Mouse (Mus musculus) erythroblast, adult 5-6 weeks (primary cell): ENCODE results near the gene Ramp2. TPM values are rescaled to one million over a fixed set of nuclear protein-coding genes. Genes with fewer than 3 reads are reported as not detected.

ENCODE experiments used
- ATAC-seq: replicated peaks from 2 replicates; pipeline ENCODE4 v1.8.0; 2016; ENCODE audit warnings: moderate number of reproducible peaks, mild to moderate bottlenecking, moderate TSS enrichment, inconsistent platforms; ENCODE audit not compliant: poor library complexity, low FRiP score, severe bottlenecking
- total RNA-seq, 2 experiments: library from RNA; stranded (forward) in 1 of 2; stranded (reverse) in 1 of 2; fragments of 150-400 nt in 1 of 2; fragments of 200-764, 138-1000 nt in 1 of 2; gene quantifications; 2 replicates each; pipeline versions ENCODE4 v1.2.3 to v1.2.4; 2015 to 2017; ENCODE audit warnings: low replicate concordance in 2 of 2

Ramp2 gene
- total RNA-seq, 2 experiments from 2014 or later: not detected

DNA sequence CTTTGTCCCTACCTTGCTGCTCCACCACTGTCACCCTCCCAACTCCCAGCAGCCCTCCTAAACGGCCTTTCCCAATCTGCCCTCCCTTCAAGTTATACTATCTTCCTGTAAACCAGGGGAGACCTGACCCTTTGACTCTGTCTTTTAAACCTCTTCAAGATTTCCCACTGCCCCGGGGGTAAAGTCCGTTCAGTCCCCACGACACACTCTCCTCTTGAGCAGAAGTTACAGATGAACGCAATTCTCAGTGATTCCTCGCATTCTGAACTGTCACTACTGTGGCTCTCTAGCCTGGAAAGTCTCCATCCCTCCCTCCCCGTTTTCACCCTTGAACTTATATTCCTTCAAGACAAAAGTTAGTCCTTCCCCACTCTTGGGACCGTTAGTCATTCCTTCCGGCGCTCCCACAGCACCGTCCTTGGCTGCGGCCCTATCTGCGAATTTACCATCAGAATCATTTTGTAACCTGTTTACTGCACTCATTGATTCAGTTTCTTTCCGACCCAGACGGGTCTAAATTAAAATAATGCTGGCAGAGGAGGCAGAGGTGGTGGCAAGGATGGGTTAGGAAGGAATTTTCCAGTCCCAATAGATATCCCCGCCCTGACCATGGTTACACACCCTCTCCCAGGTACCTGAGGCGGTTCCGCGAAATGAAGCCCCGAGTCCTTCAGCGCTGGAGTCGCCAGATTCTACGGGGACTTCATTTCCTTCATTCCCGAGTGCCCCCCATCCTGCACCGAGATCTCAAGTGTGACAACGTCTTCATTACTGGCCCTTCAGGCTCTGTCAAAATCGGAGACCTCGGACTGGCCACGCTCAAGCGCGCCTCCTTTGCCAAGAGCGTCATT is 17.5 kb downstream of the Ramp2 start:
- no peak for ATAC-seq

DNA sequence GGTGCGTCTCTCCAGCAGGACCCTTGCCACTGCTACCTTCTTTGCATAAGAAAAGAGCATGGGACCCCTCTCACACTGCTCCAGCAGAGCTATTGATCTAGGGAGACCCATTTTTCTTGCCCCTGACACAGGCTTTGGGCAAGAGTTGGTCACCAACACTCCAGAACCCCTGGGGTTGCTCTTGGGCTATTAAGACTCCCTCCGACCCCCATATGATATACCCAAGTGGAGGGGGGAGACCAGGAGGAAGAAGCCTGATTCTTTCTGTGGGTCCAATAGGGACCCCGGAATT is 18.1 kb downstream of the Ramp2 start:
- ATAC-seq: no peak

DNA sequence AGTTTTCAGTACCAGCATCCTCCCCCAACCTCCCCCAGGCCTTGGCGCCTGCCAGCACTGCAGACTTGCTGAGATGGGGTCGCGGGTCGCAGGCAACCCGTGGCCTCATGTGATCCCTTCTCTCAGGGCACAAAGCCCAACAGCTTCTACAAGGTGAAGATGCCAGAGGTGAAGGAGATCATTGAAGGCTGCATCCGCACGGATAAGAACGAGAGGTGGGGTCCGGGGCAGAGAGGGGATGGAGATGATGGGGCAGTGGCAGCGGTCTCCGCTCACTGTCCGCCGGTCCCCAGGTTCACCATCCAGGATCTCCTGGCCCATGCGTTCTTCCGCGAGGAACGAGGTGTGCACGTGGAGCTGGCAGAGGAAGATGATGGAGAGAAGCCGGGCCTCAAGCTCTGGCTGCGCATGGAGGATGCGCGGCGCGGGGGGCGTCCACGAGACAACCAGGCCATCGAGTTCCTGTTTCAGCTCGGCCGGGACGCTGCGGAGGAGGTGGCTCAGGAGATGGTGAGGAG is 19.2 kb downstream of the Ramp2 start:
- ATAC-seq: no peak

DNA sequence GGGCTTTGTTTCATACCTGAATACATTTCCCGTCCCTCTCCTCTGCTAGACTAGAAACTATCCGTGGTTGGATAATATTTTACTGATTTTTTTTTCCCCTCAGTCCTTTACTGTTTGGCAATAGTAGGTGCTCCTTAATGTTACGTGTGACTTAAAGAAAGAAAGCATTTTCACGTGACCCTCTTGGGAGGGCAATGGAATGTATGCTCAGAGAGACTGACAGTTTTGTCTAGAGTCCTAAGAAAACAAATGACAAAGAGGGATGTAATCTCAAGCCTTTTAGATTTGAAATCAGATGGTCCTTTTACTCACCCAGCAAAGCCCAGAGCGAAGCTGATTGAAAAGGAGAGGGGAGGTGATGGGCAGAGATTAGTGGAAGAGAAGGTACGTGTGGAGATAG is 20.1 kb downstream of the Ramp2 start:
- ATAC-seq: no peak

DNA sequence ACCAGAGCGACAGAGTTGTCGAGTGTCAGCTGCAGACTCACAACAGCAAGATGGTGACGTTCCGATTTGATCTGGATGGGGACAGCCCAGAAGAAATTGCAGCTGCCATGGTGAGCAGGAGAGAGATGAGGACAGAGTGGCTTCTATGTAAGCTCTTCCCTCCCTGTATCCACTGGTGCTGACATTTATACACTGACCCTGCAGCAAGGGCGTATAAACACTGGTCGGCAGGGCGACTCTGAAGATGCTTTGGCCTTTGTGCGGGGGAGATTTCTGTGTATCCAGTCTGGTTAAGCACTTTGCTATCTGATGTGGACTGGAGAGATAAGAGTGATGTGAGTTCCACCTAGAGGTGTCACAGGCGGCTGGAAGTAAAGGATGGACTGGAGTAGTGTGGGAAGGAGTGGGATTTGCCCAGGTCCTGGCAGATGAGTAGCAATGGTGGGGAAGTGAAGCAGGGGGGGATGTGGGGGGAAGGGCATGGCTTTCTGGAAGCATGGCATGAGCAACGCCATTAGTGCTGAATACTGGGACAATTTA is 23.8 kb downstream of the Ramp2 start:
- ATAC-seq: no peak

DNA sequence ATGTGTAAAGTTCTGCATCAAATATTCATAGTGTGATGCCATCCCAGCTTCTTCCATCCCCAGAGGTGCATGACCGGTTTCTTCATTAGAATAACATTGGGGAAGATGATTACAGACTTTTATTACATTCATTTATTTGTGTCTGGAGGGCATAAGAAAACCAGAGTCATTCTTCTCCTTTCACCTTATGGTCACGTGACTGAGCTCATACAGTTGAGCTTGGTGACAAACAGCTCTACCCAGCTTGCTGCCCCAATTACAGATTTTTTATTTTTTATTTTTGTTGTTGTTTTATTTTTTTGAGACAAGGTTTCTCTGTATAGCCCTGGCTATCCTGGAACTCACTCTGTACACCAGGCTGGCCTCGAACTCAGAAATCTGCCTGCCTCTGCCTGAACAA is 26.6 kb downstream of the Ramp2 start:
- ATAC-seq: no peak

DNA sequence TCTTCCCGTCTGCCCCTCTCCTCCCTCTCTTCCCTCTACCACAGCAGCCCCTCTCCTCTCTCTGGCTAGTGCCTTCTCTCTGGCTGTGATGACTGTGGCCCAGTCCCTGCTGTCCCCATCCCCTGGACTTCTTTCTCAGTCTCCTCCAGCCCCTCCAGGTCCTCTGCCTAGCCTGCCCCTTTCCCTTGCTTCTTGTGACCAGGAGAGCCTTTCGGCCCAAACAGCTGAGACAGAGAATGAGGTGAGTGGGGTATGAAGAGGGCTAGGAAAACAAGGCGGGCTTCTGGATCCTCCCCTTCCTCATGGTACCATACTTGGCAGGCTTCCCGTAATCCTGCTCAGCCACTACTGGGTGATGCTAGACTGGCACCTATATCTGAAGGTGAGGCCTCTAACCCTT is 29.5 kb downstream of the Ramp2 start:
- ATAC-seq: no peak

DNA sequence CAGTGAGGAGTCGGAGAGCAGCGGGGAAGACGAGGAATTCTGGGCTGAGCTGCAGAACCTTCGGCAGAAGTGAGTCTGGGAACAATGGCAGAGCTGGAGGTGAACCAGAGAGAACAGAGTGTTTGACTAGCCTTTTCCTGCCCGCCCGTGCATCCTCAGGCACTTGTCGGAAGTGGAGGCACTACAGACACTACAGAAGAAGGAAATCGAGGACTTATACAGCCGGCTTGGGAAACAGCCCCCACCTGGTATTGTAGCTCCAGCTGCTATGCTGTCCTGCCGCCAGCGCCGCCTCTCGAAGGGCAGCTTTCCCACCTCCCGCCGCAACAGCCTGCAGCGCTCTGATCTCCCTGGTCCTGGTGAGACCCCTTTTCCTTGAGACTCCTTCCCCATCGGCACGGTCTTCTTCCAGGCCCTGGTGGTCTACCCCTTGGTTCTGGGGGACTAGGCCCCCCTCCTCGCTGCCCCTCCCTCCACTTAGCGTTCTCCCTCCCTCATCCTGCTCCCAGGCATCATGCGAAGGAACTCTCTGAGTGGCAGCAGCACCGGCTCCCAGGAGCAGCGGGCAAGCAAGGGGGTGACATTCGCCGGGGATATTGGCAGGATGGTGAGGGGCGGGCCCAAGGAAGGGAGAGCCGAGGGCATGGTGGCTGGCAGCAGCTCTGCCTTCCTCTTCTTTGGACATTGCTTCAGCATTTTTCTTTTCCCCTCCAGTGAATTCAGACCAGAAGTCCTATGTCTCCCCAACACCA is 30.7 kb downstream of the Ramp2 start:
- no peak for ATAC-seq

DNA sequence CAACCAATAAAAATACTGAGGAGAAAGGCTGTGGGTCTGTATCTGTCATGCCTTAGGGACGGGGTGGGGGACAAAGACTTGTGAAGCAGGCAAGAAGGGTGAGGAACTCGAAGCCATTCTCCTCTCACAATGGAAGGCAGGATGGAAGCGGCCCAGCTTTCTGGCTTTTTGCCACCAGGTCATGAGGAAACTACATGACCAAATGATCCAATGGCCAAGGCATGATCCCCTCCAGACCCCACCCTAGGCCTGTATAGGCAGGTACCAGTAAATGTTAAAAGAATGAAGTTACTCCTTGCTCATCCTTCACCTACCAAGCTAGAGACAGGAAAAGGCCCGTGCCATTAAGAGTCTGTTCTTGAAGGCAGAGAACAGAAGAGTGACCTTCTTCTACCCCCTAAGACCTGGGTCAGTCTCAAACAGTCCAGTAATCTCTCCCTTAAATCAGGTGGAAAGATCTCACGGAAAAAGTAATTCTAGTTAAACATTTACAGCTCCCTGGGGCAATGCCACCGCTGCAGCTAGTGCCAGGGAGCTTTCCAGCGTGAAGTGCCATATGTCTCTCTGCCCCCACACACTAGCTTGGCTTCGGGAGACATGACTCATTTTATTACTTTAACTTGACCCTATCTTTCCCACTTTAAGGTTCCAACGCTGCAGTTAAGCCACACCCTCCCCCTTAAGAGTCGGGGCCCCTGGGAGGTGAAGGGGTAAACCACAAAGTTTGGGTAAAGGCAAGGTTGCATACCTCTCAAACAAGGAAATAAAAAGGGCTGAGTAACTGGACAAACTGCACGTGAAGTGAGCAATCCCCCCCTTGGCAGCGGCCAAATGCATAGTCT is 31.8 kb downstream of the Ramp2 start:
- no peak for ATAC-seq

DNA sequence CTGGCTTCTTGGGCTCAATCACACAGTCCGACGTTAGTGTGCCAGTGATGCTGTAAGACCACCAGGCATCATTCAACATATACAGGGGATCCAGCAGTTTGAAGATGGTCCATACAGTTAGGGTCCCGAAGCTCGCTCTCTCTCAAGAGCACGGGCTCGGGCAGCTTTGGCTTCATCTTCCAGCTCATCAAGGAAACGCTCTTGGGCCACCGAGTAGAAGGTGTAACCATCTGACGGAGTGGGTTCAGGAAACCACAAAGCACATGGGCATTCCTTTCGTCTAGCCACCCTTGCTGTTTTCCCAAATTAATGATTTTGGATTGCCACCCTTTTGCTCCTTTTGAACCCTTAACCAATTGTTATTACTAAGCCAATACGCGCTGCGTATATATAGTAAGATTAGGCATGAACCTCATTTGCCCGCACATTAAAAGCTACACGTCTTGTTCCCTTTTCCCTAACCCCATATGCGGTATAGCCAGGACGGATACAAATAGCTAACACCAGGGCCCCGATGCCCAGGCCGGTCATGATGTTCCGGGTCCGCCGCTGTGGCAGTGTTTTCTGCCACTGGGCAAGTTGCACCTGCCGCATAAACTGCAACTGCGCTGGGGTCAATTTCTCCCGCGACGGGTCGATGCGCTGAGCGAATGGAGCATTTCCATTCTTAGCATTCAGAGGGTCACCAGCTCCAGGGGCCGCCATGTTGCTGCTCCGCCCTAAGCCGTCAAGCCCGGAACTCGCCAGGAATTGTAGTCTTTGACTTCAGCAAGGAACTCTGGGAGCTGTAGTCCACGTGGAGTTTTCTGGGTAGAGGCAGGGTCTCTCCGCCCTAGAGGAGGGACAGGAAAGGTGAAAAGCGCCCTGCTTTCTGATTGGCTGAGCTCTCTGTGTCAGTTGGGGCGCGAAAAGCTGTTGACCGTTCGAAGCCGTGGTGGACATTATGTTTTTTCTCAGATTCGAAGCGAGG is 32.7 kb downstream of the Ramp2 start, which contains the start of the genes Cntd1 and Coa3:
Gene Cntd1, plus strand, starts transcription at position 790 of the 970 bp plus-strand sequence.
Gene Coa3, minus strand, starts transcription at position 892 of the 970 bp plus-strand sequence.
- ATAC-seq: peak; percentile 92

DNA sequence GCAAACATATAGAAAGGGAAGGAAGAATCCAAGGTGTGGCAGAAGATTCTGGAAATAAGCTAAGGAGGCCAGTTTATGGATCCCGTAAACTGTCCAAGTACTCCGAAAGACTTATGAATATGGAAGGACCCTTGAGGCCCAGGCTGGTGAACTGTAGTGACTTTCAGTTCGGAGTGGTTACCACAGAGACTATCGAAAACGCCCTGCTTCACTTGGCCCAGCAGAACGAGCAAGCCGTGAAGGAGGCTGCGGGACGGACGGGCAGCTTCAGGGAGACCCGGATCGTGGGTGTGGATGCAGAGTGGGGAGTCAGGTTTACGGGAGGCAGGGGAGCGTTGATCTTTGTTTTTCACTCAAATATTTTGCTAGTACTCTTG is 33.4 kb downstream of the Ramp2 start:
- ATAC-seq: peak; percentile 74

DNA sequence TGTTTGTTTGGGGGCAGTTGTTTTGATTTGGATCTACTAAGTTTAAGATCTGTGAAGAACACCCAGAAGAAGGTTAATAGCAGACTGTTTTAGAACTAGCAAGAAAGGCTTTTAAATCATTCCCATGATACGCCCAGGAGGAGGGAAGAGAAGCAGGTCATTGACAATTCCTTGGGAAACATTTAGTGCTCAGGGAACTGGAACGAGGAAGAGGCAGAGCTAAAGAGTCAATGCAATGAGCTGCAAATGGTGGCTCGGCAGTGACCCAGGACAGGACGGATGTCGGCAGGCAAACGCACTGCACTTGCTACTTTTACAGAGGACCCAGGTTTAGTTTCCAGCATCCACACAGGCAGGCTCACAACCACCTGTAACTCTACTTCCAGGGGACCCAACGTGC is 35.0 kb downstream of the Ramp2 start:
- no peak for ATAC-seq

DNA sequence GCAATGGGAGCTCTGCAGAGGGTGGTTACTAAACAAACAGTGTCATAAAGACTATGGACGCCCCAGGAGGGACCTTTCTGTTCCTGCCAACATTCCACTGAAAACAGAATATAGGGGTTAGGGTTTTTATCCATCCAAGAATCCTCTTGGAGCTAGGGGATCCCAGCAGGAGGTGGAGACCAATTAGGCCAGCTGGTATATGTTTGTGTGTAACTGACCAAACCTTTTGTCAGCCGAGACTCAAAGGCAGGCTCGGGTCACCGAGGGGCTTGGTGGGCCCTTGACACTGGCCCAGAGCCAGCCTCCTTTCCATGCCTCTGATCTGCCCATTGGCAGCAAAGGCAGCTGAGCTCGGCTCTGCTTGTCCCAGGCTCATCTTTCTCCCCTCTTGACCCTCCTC is 37.1 kb downstream of the Ramp2 start:
- no peak for ATAC-seq

DNA sequence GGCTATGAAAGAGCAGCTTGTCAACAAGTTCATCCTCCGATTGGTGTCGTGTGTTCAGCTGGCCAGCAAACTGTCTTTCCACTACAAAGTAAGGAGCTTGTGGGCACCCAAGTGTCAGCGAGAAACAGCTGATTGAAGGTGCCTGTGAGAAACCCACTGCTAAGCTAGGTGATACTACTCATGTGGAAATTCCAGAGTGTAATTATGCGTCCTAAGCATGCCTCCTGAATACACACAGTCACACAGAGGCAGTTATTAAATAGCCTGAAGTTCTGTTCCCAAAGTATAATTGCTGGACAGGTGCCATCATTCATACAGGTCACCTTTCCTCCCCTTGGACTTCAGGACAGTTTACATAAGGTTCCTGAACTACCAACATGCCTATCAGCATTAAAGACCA is 38.0 kb downstream of the Ramp2 start:
- no peak for ATAC-seq

DNA sequence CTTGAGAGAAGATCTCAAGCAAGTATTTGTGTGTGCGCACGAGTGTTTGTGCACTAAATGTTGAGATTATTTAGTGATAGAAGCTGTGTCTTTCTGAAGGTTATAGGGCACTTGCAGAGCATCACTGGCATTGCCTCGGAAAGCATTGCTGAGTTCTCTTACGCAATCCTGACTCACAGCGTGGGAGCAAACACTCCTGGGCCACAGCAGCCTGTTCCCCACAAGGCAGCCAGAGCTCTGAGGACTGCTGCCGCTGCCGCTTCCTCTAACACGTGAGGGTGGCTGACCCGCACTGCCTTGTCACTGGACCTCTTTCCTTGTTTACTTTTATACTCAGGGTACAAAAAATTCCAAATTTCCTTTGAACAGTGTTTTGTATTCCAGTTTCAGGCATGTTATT is 41.5 kb downstream of the Ramp2 start:
- ATAC-seq: no peak

DNA sequence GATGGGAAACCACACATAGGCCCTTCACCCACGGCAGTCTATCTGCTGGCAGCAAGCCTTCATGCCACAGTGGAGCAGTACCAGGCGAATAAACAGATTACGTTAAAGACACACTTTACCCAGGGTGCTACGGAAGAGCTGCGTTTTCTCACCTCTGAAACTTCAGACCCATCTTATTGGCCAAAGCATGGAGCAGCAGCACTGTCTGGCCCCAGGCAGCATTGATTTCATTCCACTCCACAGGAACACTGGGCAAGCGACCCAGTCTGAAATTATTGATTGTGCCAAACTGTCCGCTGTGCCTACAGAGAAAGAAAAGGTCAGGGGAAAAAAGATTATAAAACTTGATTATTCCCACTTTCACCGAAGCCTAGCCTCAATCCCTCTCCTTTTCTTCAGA is 45.4 kb downstream of the Ramp2 start:
- ATAC-seq: no peak

DNA sequence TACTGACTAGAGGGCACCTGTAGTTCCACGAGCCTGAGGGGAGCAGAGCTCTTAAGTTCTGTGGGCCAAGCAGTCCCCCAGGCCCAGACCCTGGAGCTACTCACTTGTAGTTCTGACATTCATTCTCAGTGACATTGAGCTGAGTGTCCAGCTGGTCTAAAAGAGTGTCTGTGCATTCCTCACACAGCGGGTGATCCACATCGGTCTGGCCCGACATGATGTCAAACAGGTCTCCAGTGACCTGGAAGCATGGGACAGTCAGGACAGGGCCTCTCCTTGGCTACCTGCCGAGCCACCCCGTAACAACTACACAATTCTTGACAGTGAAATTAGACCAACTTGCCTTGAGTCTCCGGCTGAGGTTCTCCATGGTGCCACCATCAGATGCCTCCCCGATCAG is 49.4 kb downstream of the Ramp2 start:
- peak; percentile 44; the same call in 1 of the 2 replicates for ATAC-seq

DNA sequence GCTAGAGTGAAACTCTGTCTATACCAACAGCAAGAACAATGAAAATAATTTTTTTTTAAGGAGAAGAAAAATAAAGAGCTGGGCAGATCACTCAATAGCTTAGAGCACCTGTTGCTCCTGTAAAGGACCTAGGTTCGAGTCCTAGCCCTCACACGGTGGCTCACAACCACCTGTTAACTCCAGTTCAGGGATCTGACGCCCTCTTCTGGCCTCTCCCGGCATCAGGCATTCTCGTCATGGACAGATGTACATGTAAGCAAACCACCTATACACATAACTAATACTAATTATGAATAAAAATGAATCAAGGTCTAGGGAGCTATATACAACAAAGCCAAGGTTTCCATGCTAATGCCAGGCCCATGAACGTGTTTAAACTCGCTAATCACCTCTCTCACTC is 55.1 kb downstream of the Ramp2 start:
- peak; percentile 61 for ATAC-seq
